In the genomic region with DNA sequence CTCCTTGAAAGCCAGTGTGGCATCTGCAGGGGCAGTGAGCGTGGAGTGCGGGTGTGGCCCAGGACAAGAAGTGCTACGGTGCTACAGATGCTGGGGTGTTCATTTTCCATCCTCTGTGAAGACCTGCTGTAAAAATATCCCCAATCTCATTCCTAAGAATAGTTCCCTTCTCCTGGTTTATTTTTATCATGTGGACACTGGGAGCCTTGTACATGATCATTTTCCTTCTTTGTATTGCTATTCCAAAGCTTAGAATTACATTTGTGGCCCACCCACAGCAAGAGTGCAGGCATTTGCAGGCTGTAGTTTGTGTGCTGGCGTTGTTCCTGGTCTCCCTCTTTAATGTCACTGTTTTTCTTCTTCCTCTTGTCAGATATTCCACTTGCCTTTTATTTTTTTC, we compare ENCODE assay signal across 20 mouse cellular contexts.
DNase-seq lines count a peak whose midpoint lies in the region; ATAC-seq and TF ChIP-seq lines count a peak whose summit lies in the region.
"Had no signal": no experiment of that assay in that cellular context is flagged by ENCODE, and none has a peak within 500 bp of the region (broad histone marks: within the 10 kb centered on the region; RNA-seq: fewer than 3 reads in every experiment).

No protein-coding gene starts in this region.

- TF ChIP-seq EP300 in heart, postnatal 0 days (IDR thresholded peaks at IDR 0.05; ENCODE audit: low read depth), result no peak

- no peak overlapping the region for H3K4me2 ChIP-seq in heart, postnatal 0 days (ENCODE audit: low read depth, low read length)
- H3K4me2 ChIP-seq in heart, embryonic 11.5 days, result no peak overlapping the region
- no peak overlapping the region for H3K4me2 ChIP-seq in limb, embryonic 14.5 days (replicated peaks; ENCODE audit: low read depth, low read length, severe bottlenecking)
- H3K4me2 ChIP-seq: forebrain, embryonic 12.5 days; neural tube, embryonic 12.5 days had no signal

- H3K27me3 ChIP-seq in heart, postnatal 0 days (ENCODE audit: control insufficient read depth, insufficient read depth, low read length), result no peaks in the 10 kb centered on the region
- H3K27me3 ChIP-seq in heart, embryonic 11.5 days (ENCODE audit: control insufficient read depth, insufficient read depth, low read length), result no peaks in the 10 kb centered on the region
- H3K27me3 ChIP-seq in limb, embryonic 14.5 days (ENCODE audit: control insufficient read depth, insufficient read depth, low read length), result no peaks in the 10 kb centered on the region
- H3K27me3 ChIP-seq in limb, embryonic 10.5 days (ENCODE audit: low read depth, poor library complexity, severe bottlenecking), result no peaks in the 10 kb centered on the region
- H3K27me3 ChIP-seq: forebrain, embryonic 12.5 days; neural tube, embryonic 12.5 days had no signal

- WGBS in heart, postnatal 0 days, result 45% methylated on average over 4 of the region's 4 CpGs
- WGBS in heart, embryonic 11.5 days (ENCODE audit: insufficient replicate concordance), result 61% methylated on average over 4 of the region's 4 CpGs
- 79% methylated on average over 4 of the region's 4 CpGs for WGBS in limb, embryonic 14.5 days
- 86% methylated on average over 4 of the region's 4 CpGs for WGBS in limb, embryonic 10.5 days
- 39% methylated on average over 4 of the region's 4 CpGs for WGBS in olfactory bulb, adult 2 months

- intact Hi-C loops in gastrocnemius, adult 2 months (cut with DNase I), result no loop called here

- H3K36me3 ChIP-seq in heart, postnatal 0 days (replicated peaks; ENCODE audit: control insufficient read depth, insufficient read depth, low read length), result no peaks in the 10 kb centered on the region
- H3K36me3 ChIP-seq in heart, embryonic 11.5 days (ENCODE audit: control insufficient read depth, insufficient read depth, low read length), result no peaks in the 10 kb centered on the region
- no peaks in the 10 kb centered on the region for H3K36me3 ChIP-seq in limb, embryonic 14.5 days (ENCODE audit: control insufficient read depth, insufficient read depth, low read length)
- H3K36me3 ChIP-seq in limb, embryonic 10.5 days, result no peaks in the 10 kb centered on the region
- H3K36me3 ChIP-seq: forebrain, embryonic 12.5 days; neural tube, embryonic 12.5 days had no signal

- no peak for TF ChIP-seq POLR2A in limb, embryonic 14.5 days (IDR thresholded peaks at IDR 0.05; ENCODE audit: borderline replicate concordance, extremely low read depth, insufficient read depth, insufficient read length)
- no peak for TF ChIP-seq POLR2A in olfactory bulb, adult 2 months (IDR thresholded peaks at IDR 0.05; ENCODE audit: insufficient read depth, low read depth, low read length)

- no peak for TF ChIP-seq CTCF in gastrocnemius, adult 2 months (IDR thresholded peaks at IDR 0.05)
- TF ChIP-seq CTCF in heart, postnatal 0 days (IDR thresholded peaks at IDR 0.05; ENCODE audit: low read depth), result no peak
- no peak for TF ChIP-seq CTCF in olfactory bulb, adult 2 months (IDR thresholded peaks at IDR 0.05; ENCODE audit: insufficient read depth, low read depth, low read length)

- H3K9ac ChIP-seq in heart, postnatal 0 days (replicated peaks; ENCODE audit: low read depth, low read length), result no peak overlapping the region
- no peak overlapping the region for H3K9ac ChIP-seq in heart, embryonic 11.5 days (ENCODE audit: low read depth, low read length)
- H3K9ac ChIP-seq in limb, embryonic 14.5 days (ENCODE audit: low read depth, low read length, severe bottlenecking), result no peak overlapping the region
- H3K9ac ChIP-seq: forebrain, embryonic 12.5 days; liver, postnatal 0 days; neural tube, embryonic 12.5 days had no signal

- peaks cover 22% of the 10 kb centered on the region for H3K4me1 ChIP-seq in heart, postnatal 0 days (ENCODE audit: control insufficient read depth, insufficient read depth)
- H3K4me1 ChIP-seq in heart, embryonic 11.5 days (ENCODE audit: control insufficient read depth, insufficient read depth, low read length), result peaks cover 13% of the 10 kb centered on the region
- 0 out of 2 replicates have a peak, but pooled peaks cover 2% of the 10 kb centered on the region for H3K4me1 ChIP-seq in limb, embryonic 14.5 days (ENCODE audit: control insufficient read depth, insufficient read depth, low read length)
- peaks cover 22% of the 10 kb centered on the region for H3K4me1 ChIP-seq in limb, embryonic 10.5 days
- H3K4me1 ChIP-seq in olfactory bulb, adult 2 months (ENCODE audit: control insufficient read depth, insufficient read depth, low read length), result peaks cover 2% of the 10 kb centered on the region
- H3K4me1 ChIP-seq: neural tube, embryonic 12.5 days had no signal

- ATAC-seq in heart, postnatal 0 days (ENCODE audit: insufficient read depth, low read depth), result 0 out of 2 replicates have a peak, but pooled peaks have one; percentile 39
- no peak for ATAC-seq in heart, embryonic 11.5 days (replicated peaks; ENCODE audit: insufficient number of reproducible peaks, low FRiP score, low TSS enrichment)
- ATAC-seq in limb, embryonic 14.5 days (ENCODE audit: low FRiP score, low read depth), result 0 out of 2 replicates have a peak, but pooled peaks have one; percentile 9
- ATAC-seq: hindbrain, postnatal 0 days; liver, postnatal 0 days had no signal

- peak overlapping the region; percentile 74 for H3K27ac ChIP-seq in gastrocnemius, adult 2 months
- H3K27ac ChIP-seq in heart, postnatal 0 days (ENCODE audit: low read depth), result 0 out of 2 replicates have a peak overlapping the region, but pooled peaks have one; percentile 18
- H3K27ac ChIP-seq in heart, embryonic 11.5 days (ENCODE audit: low read depth, low read length), result no peak overlapping the region; the same call in 1 of the 2 replicates
- H3K27ac ChIP-seq in limb, embryonic 14.5 days (replicated peaks; ENCODE audit: low read depth, low read length), result no peak overlapping the region
- no peak overlapping the region for H3K27ac ChIP-seq in limb, embryonic 10.5 days
- peak overlapping the region; percentile 84 for H3K27ac ChIP-seq in olfactory bulb, adult 2 months (ENCODE audit: insufficient read depth, low read depth, low read length)
- H3K27ac ChIP-seq: forebrain, embryonic 12.5 days; hindbrain, postnatal 0 days; layer of hippocampus, adult 2 months; neural tube, embryonic 12.5 days had no signal

- DNase-seq in gastrocnemius, adult 2 months, result no peak
- DNase-seq in gastrocnemius, postnatal 4 days (ENCODE audit: low spot score in 2 of 2), result no peak
- no peak for DNase-seq in heart, postnatal 0 days (ENCODE audit: low spot score)
- DNase-seq in limb, embryonic 14.5 days (ENCODE audit: low spot score), result no peak
- no peak for DNase-seq in limb, embryonic 10.5 days (ENCODE audit: low spot score)
- no peak for DNase-seq in spleen, postnatal 36 days (ENCODE audit: low spot score in 2 of 2)
- DNase-seq: adrenal gland, adult 2 months; cerebellum, postnatal 10 days; heart, postnatal 14 days; kidney, adult 9 months; liver; liver, postnatal 0 days; spleen, adult 18-20 months; thymus, postnatal 25 days had no signal

- H3K4me3 ChIP-seq in gastrocnemius, adult 2 months, result no peak overlapping the region
- H3K4me3 ChIP-seq in heart, postnatal 0 days (ENCODE audit: low read depth, low read length), result no peak overlapping the region
- H3K4me3 ChIP-seq in heart, embryonic 11.5 days (ENCODE audit: low read depth, low read length), result no peak overlapping the region
- no peak overlapping the region for H3K4me3 ChIP-seq in limb, embryonic 14.5 days (replicated peaks; ENCODE audit: low read length)
- no peak overlapping the region for H3K4me3 ChIP-seq in limb, embryonic 10.5 days
- no peak overlapping the region for H3K4me3 ChIP-seq in olfactory bulb, adult 2 months (ENCODE audit: insufficient read depth, low read depth, low read length)
- H3K4me3 ChIP-seq: forebrain, embryonic 12.5 days; layer of hippocampus, adult 2 months; neural tube, embryonic 12.5 days had no signal

- no peaks in the 10 kb centered on the region for H3K9me3 ChIP-seq in heart, postnatal 0 days (replicated peaks; ENCODE audit: control insufficient read depth, low read length)
- H3K9me3 ChIP-seq in heart, embryonic 11.5 days (replicated peaks; ENCODE audit: control insufficient read depth, low read length), result no peaks in the 10 kb centered on the region
- no peaks in the 10 kb centered on the region for H3K9me3 ChIP-seq in limb, embryonic 14.5 days (ENCODE audit: control insufficient read depth, low read length)
- H3K9me3 ChIP-seq in limb, embryonic 10.5 days (replicated peaks), result no peaks in the 10 kb centered on the region
- H3K9me3 ChIP-seq: forebrain, embryonic 12.5 days; neural tube, embryonic 12.5 days had no signal

Comparison
In these comparisons a context has a peak if more than half of its experiments do, and no peak if none do; other contexts are left out.
1. H3K27ac ChIP-seq: peak in gastrocnemius, adult 2 months (single experiment), heart, postnatal 0 days (single experiment) and olfactory bulb, adult 2 months (single experiment); none in heart, embryonic 11.5 days (single experiment), limb, embryonic 14.5 days (single experiment) and limb, embryonic 10.5 days (single experiment).